Mouse (Mus musculus) liver, embryonic 14.5 days (tissue): ENCODE results near the gene Pkn2.
A peak's percentile ranks its signal among the peaks of the same experiment; 100 is the strongest.

ENCODE experiments used
- CTCF ChIP-seq: IDR thresholded peaks from 2 replicates; pipeline ENCODE4 v1.5.1; 2016; ENCODE audit warnings: antibody characterized with exemption, low read depth, control low read depth
- EP300 ChIP-seq: IDR thresholded peaks from 2 replicates; pipeline ENCODE4 v1.6.1; 2016; ENCODE audit warnings: antibody characterized with exemption, low read depth

GRCm38 (mm10) chr3:142757841-142758240 is 124.0 kb downstream of the Pkn2 start:
- TF ChIP-seq CTCF (no peak), EP300 (peak; percentile 78)
